Mouse (Mus musculus) gastrocnemius, adult 8-10 months (tissue): ENCODE data around the gene Il17rb. TPM values are rescaled to one million over a fixed set of nuclear protein-coding genes. Genes with fewer than 3 reads are reported as not detected.
A peak's percentile ranks its signal among the peaks of the same experiment; 100 is the strongest.

Experiments
- DNase-seq, 2 experiments: peaks; one replicate each; pipeline ENCODE4 v3.0.0; 2022; ENCODE audit warnings: low spot score in 2 of 2
- total RNA-seq, 4 experiments: library from RNA; stranded (reverse); gene quantifications; 2 replicates each; pipeline ENCODE4 v1.2.4; 2022

Il17rb gene
- under 1 TPM in 2 of 4 experiments, not detected in 2; 0.15 to 0.18 TPM for total RNA-seq

DNA sequence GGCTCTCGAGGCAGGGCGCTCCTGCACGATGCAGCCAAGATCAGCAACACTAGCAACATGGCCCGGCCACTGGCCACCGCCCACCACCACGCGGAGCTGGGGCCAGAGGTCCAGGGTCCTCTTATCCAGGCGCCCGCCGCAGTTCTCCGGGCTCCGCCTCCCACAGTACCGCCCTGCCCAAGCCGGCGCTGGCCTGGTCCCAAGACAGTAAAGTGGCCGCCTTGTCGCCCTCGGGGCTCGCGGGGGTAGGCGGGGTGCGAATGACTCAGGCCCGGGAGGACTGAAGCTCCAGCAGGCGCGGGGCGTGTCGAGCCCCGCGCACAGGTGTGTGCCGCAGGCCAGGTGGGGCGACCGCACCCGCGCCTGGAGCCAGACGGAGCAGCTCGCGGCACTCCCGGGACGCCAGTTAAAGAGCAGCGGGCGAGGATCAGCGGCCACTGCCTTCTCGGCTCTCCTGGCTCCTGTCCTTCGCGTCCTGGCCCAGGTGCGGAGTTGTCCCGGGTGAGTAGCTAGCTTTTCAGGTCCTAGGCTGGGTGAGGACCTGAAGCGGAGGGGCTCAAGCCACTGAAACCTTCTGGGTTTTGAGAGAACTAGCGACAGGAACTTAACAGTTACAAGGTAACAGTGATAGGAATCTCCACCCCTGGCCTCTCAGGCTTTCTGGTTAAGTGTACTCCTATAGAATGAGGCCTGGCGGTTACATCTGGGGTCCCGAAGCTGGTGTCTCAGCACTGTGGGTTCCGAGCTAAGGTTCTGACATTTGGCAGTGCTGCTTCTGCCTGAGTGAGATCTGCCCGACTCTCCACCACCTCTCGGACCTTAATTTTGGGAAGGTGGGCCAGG, at the start of gene Il17rb, which contains the start of gene Chdh:
Gene Il17rb (minus strand): TSS at position 164 of the 843 bp plus-strand sequence.
Gene Chdh (plus strand): TSS at position 291 of the 843 bp plus-strand sequence.
- DNase-seq: peak in 1 of 2 experiments; percentile 17

DNA sequence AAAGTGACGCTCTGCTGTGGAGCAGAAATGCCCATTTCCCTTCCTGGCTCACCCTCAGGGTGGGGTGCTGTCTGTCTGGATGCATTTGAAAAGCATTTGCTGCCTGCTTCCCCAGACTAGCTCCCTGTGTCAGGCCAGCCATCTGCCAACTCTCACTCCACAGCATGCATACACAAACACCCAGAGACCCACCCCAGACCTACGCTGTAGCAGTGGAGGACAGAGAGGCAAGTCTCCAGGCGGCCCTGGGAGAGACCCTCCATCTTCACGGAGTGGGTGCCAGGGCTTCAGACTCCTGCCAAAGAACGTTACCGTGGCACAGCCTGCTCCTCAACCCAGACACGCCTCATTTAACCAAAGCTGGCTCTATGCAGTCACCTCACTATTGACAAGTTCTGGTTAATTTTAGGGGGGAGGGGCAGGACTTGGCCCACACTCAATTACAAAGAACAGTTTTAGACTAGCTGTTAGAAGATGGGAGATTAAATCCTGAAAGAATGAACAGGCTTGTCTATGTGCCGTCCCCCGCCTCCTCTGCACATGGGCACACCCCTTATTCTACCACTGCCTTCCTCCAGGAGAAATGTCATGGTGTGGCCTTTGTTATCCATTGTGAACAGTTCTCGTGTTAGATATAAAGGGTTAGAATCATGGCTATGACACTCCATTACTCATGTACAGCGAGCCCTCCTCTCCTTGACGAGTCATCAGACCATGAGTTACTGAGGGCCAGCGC, 47.5 kb upstream of the Il17rb start:
- DNase-seq: no peak

DNA sequence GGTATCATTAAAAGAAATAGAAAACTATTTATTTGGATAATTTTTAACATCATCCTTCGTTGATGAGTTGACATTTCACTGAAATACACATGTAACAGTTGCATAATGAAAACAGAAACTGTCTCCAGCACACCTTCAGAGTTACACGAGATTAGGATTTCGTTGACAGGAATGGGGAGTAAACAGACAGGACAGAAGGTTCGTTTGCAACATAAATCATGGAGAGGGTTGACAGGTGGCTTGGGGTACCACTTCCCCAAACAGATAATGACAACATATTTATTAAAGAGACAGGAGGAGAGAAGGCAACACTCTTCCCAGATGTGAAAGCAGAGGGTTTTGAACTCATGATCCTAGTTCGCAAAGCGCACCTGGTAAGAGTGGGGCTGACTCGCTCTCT, 46.2 kb upstream of the Il17rb start:
- no peak for DNase-seq

DNA sequence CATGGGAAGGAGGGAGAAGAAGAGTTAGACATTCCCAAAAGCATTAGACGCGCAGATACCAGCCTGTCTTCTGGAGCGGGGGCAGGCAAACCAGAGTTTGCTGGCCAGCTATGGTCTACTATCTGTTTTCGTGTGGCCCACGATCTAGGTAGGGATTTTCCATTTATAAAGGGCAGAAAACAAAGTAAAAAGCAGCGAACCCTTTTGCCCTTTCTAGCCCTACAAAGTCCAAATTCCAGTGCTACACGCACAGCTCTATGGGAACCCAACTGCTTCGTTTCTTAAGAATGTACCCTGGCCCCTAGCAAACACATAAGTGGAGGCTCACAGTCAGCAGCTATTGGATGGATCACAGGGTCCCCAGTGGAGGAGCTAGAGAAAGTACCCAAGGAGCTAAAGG, 41.6 kb upstream of the Il17rb start:
- DNase-seq: no peak

DNA sequence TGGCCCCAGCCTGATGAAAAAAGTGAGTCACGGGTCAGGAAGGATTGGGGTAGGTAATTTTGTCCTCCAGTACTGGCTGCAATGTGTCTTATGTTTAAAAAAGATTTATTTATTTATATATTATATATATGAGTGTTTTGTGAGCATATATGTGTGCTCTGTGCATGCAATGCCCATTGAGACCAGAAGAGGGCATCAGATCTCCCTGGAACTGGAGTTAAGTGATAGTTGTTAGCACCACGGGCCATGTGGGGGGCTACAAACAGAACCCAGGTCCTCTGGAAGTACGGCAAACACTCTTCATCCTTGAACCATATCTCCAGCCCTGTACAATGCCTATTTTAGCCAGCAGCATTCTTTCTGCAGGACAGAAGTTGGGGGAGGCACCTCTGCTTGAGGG, 39.4 kb upstream of the Il17rb start:
- DNase-seq: no peak

DNA sequence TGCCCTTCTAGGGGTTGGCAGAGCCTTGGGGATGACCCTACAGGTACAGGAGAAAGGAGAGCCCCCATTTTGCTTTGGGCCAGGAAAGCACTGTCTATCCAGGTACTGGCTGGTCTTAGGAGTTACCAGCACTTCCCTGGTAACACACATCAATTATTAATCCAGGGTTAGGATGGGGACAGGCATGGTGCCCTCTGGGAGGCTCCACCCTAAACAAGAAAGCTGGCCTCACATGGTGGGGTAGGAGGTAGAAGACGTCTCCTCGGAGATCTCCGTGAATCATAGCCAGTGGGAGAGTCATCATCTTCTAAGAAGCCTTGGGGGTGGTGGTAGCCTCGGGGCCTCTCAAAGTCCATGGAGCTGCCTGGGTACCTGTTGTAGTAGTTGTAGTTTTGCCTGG, 38.3 kb upstream of the Il17rb start:
- DNase-seq: no peak

DNA sequence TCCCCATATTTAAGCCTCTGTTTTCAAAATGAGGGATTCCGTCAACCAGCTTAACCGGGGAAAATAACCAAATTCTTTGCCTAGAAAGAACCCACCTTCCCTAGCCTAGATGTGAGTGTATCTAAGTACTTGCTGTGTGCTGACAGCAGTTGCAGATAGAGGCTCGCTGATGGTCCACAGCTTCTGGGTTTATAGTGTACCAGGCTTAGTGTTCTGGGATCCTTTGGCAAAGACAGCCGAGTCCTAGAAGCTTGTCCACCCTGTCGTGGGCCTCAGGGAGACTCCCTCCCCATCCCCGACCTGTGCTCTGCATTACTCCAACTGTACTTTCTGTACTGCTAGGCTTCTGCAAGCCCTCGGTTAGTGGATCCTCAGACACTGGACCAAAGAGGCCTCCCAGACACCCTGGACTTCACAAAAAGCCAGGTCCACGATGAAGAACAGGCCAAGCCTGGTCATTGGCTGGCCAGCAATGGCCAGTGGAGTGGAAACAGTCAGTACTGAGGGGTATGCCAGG, 37.1 kb upstream of the Il17rb start:
- DNase-seq: no peak

DNA sequence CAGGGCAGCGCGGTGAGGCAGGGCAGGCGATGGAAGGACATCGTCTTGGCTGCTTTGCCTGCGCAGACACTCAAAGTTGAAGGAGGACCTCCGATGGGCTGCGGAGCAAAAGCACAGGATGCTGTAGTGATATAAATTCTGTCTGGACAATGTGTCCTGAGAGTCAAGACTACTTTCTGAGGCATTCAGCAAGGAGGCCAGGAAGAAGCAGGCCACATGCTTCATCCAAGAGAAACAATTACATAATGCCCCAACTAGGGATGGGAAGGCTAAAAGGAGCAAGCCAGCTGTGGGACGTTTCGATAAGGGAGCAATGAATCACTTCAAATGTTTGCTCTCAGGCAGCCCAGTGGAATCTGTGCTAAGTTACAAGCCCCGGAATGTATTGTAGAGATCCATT, 36.5 kb upstream of the Il17rb start:
- DNase-seq: no peak

DNA sequence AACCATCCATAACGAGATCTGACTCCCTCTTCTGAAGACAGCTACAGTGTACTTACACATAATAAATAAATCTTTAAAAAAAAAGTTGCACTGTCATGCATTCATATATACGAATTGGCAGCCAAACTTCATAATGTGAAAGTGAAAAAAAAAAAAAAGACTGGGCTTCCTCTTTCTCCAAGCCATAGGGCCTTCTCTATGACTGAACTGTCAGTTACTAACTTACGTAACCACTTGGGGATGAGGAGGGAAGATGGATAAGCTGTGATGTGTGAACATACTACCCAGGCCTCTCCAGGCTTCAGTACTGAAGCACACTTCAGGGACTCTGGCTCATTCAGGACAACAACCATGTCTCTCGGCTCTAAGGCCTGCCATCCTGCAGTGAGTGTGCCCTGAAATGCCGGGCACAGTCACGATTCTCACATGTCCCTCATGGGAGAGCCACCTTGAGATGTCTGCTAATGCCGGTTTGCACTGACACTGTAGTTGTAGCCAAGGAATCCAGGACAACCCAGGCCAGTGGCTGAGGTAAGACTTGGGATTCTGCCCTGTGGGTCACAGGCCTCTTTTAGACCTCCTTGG, 34.8 kb upstream of the Il17rb start:
- DNase-seq: no peak

DNA sequence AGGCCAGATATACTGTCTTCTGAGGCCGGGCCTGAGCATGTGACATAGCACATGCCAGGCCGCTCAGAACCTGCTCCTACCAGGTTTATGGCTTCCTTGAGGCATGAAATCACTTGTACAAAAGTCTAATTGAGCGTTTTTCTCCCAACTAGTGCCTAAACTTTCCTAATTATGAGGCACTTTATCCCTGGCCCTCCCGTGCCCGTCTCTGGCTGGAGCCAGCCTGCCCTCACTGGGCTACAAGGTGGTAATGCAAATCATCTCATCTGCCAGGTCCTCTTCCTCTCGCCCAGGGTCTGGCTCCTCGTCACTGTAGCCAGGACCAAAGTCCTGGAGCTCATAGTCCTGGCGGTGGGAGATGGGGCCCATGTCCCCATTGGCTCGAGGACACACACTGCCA, 33.1 kb upstream of the Il17rb start:
- DNase-seq: no peak

DNA sequence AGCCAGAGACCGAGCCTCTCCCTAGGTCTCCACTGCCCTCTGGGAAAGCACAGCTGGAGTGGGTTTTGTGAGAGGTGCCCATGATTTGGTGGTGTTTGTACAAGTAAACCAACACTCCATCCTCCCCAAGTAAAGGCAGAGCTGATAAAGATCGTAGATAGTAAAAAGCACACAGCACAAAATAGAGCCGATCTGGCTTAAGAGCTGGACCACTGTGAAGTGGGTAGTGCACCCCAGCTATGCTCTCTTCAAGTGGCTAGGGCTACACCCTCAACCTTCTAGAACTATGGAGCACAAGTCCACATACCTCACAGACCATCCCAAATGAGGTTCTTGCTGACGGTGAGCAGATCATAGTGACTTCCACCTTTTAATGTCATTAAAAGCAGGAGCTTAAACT, 30.7 kb upstream of the Il17rb start:
- DNase-seq: no peak

DNA sequence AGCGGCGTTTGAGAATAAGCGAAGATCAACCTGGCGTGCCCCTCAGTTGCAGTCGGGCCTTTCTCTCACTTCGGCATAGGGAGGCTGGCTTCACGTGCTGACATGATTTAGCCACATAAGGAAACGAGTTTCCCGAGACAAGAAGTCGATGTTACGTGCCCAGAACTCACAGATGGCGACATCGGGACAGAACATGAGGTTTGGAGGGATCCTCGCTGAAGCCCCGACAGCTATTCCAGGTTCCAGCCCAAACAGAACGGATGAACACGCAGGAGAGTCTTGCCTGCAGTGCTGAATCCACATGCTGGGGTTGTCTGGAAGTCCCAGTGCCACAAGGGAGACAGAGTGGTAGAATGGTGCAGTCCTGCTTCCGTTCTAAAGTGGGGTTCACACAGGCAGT, 29.7 kb upstream of the Il17rb start:
- DNase-seq: no peak

DNA sequence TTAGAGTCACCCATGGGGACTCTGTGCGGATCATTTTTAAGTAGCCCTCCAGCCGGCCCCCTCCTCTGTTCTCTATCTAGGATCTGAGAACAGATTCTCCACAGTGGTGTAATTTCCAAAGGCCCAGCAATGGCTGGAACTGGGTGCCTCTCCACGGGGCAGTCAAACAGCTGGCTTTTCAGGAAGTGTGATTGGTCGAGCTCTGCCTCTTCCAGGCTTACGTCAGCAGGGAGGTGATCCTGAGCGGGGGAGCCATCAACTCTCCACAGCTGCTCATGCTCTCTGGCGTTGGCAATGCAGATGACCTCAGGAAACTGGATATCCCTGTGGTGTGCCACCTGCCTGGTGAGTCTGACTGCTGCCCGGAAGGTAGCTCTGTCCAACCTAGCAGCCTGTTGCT, 24.7 kb upstream of the Il17rb start:
- no peak for DNase-seq

DNA sequence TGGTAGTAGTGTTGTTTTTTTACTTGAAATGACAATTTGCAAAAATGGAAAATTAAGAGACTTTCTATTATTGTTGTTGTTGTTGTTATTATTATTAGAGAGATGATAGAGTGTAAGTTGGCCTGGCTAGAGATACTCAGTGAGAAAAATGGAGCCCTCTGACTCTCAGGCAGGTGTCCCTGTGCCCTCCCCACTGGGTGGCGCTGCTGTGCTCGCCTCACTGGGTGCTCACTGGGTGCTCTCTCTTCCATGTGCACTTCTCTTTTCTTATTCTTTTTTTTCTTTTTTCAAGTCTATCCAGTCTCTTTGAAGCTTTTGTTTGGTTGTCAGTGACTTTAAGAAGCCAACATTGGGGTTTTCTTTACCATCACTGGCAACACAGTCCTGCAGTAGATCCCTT, 18.7 kb upstream of the Il17rb start:
- no peak for DNase-seq

DNA sequence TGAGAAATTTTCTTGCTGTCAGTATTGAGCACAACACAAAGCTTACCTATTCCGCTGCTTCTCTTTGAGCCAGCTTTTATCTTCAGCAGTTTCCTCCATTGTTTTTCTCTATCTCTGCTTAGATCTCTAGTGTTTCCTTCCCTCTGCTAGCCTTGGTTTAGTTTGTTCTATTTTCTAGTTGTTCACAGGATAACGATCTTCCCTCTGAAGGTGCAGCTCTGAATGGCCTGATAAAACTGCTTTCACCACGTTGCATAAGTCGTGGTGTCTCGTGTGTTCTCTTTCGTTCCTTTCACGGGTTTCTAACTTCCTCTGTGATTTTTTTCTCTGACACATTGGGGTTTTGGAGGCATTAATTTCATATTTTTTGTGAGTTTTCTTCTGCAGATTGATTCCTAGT, 15.7 kb upstream of the Il17rb start:
- DNase-seq: no peak

DNA sequence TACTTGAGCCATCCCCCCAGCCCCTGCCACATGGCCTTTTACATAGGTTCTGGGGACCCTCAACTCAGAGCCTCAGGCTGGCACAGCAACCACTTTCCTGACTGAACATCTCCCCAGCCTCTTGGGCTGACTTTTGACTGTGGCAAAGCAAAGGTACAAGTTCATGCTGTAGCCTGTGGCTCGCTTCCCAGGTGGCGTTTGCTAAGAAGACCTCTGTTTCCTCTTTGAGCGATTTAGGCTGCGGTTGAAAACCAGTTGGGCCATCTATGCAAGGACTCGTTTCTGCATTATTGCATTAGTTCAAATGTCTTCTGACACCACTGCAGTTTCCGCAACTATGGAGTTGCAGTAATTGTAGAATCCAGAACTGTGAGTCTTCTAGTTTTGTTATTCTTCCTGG, 13.8 kb upstream of the Il17rb start:
- no peak for DNase-seq

DNA sequence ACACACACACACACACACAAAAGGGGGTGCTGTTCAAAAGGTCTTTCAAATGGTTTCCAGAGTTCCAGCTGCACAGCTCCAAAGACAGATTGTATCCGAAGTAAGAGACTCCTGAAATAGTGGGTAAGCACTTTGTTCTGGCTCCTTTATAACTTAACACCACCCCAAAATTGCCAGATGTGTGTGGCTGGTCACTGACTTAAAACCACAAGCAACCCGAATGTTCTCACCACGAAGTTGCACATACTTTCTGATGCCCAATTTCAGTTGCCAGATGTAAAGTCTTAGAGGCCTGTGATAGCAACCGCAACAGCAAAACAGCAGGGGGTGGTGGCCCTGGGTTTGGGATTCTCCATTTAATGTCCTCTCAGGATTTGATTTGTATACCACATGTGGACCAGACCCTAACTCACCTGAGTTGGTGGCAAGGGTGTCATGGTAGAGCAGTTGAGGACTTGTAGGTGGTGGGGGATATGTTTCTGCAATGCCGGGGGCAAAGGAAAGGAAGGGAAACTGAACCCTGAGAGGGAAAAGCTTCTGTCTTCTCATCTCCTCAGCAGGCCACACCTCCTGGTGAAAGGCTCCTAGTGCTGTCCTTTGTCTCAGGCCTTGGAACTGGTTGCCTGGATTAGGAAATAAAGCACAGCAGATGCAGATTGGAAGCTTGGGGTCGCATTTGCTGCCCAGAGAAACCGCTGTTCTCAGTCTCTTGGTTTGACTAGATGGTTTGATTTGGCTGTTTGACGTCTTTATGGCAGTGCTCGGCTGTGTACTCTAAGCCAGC, 11.3 kb upstream of the Il17rb start:
- no peak for DNase-seq

DNA sequence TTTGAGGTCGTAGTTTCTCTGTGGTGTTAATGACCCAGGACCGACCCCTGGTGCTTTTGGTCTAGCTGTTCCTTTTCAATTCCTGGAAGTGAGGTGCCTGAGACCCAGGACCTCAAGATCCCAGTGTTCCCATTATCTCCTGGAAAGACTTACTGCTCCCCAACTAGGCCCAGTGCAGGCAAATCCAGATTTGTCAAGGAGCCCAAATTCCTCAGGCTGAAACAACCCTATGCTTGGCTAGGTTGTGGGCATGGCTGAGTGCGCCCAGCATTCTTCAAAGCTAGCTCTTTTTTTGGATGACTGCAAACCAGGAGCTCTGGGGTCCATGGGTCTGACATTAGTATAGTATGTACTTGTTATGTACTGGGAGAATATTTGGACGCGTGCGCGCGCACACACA, 10.7 kb upstream of the Il17rb start:
- no peak for DNase-seq

DNA sequence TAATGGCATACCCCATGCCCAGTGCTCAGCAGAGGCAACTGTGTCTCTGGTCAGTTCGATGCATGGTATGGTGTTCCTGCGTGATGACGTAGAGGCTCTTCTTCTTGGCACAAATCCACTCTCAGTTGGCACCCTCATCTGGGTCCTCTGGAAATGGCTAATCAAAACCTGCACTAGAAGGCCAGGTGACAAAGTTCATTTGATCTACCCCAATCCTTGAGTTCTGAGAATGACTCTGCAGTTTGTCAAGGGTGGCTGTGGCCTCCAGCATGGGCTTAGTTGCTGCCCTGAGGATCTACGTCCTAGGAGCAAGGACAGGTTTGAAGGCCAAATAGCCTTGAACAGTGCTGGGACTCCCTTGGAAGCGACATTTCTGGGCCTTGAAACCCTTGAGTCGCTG, 10.2 kb upstream of the Il17rb start:
- no peak for DNase-seq

DNA sequence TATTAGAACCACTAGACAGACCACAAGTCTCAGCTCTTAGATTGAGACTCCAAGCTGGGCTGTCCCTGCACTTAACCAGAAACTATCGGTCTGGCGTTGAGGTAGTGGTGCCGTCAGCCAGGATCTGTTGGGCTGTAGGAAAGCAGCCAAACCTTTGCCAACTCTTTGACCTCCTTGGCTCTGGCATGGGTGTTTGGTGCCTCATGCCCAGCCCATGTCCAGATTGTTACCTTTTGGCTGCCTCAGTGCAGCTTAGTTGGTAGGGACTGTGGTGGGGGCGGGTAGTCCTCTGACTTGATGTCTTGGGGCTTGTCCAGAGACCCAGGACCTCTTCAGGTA, 9.7 kb upstream of the Il17rb start:
- DNase-seq: no peak

DNA sequence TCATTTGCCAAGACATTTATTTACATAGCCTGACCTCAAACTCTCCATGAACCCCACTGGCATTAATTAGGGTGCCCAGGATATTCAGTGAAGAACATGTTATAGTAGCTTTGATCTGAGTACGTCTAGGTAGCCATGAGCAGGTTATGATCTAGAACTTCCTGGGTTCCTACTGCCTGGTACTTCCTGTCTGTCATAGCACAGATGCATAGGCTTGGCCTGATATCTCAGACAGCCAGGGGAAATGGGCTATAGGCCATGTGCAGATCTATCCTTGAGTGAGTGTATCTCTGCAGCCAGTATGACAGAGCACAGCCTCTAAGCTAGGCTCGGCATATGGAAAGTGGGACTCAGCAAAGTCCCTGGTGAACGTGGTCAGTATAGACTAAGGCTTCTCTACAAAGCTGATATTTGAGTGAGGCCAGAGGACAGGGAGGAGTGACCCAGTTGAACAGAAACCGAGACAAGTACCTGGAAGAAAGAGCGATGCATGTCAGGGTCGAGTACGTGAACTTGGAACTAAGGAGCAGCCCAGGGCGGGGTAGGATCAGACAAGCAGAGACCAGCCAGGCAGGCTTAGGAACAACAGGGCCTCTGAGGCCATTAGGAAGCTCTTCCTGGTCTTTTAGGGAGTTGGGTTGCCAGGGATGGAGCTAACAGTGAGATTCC, 9.2 kb upstream of the Il17rb start:
- DNase-seq: no peak
